8 mouse cellular contexts compared by ENCODE assay signal in the genomic region with DNA sequence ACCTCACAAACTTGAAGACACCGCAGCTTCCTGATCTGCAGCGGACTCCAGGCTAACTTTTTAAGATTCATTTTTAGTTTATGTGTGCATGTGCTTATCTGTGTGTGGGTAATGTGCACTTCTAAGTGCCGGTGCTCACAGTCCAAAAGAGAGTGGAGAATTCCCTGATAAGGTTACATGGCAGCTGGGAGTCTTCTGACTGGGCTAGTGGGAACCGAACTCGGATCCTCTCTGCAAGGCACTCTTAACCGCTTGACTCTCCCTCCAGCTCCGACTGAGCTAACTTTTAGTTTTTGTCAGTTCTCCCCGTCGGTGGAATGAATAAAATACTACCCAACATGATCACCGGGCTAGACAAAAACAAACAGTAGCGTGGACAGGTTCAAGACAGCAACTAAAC. TPM values are rescaled to one million over a fixed set of nuclear protein-coding genes. Genes with fewer than 3 reads are reported as not detected.
DNase-seq lines count a peak whose midpoint lies in the region; ATAC-seq lines count a peak whose summit lies in the region.

No protein-coding gene starts in this region.

- H3K9ac ChIP-seq in intestine, embryonic 15.5 days, result peak overlapping the region; percentile 88
- peak overlapping the region; percentile 92 for H3K9ac ChIP-seq in midbrain, embryonic 13.5 days (replicated peaks)

- no peaks in the 10 kb centered on the region for H3K9me3 ChIP-seq in intestine, embryonic 15.5 days
- no peaks in the 10 kb centered on the region for H3K9me3 ChIP-seq in midbrain, embryonic 13.5 days

- peaks cover 20% of the 10 kb centered on the region for H3K4me1 ChIP-seq in intestine, embryonic 15.5 days (replicated peaks)
- peaks cover 29% of the 10 kb centered on the region for H3K4me1 ChIP-seq in midbrain, embryonic 13.5 days (replicated peaks)

- peak overlapping the region; percentile 95 for H3K4me3 ChIP-seq in intestine, embryonic 15.5 days (replicated peaks)
- H3K4me3 ChIP-seq in midbrain, embryonic 13.5 days (replicated peaks), result peak overlapping the region; percentile 87

- ATAC-seq in intestine, embryonic 15.5 days, result no peak
- ATAC-seq in midbrain, embryonic 13.5 days, result no peak

- no peaks in the 10 kb centered on the region for H3K27me3 ChIP-seq in intestine, embryonic 15.5 days (replicated peaks)
- no peaks in the 10 kb centered on the region for H3K27me3 ChIP-seq in midbrain, embryonic 13.5 days

- H3K27ac ChIP-seq in intestine, embryonic 15.5 days, result peak overlapping the region; percentile 88
- H3K27ac ChIP-seq in midbrain, embryonic 13.5 days, result peak overlapping the region; percentile 81

- H3K4me2 ChIP-seq in intestine, embryonic 15.5 days (replicated peaks), result peak overlapping the region; percentile 67
- H3K4me2 ChIP-seq in midbrain, embryonic 13.5 days (replicated peaks), result peak overlapping the region; percentile 74

- H3K36me3 ChIP-seq in intestine, embryonic 15.5 days, result peaks cover 10% of the 10 kb centered on the region
- H3K36me3 ChIP-seq in midbrain, embryonic 13.5 days, result peaks cover 30% of the 10 kb centered on the region

- peak; percentile 38 for DNase-seq in adrenal gland, postnatal 14 days
- DNase-seq in adrenal gland, adult 8-10 months, result no peak
- DNase-seq in thymus, postnatal 14 days, result peak; percentile 25
- DNase-seq in thymus, adult 18-20 months, result no peak
- DNase-seq in Muller cell, postnatal 12 days (ENCODE audit: inconsistent ontology term), result no peak
- DNase-seq in urinary bladder, adult 18-20 months (ENCODE audit: low spot score in 2 of 2), result no peak

- 7% methylated on average over 11 of the region's 11 CpGs for WGBS in intestine, embryonic 15.5 days
- 13% methylated on average over 11 of the region's 11 CpGs for WGBS in midbrain, embryonic 13.5 days

RNA-seq across cellular contexts. Expression of a gene that starts 0.8 kb away (rescaled TPM):
- 615 and 729 TPM in 2 replicates for total RNA-seq in adrenal gland, postnatal 14 days (2021)
- 100 to 1,000 TPM; 529 to 647 (median 593) TPM for total RNA-seq in adrenal gland, adult 8-10 months (2022)
- 545 and 642 TPM in 2 replicates for polyA plus RNA-seq in intestine, embryonic 15.5 days (2015; fragmentation: Nextera tagmentation; extraction: Ambion mirVana)
- polyA plus RNA-seq in midbrain, embryonic 13.5 days (2015; fragmentation: Nextera tagmentation; extraction: Ambion mirVana), result 462 and 473 TPM in 2 replicates

RNA-seq across cellular contexts. Expression of a gene that starts 0.8 kb away (rescaled TPM):
- total RNA-seq in adrenal gland, postnatal 14 days (2021), result 359 and 361 TPM in 2 replicates
- 100 to 1,000 TPM; 185 to 263 (median 226) TPM for total RNA-seq in adrenal gland, adult 8-10 months (2022)
- polyA plus RNA-seq in intestine, embryonic 15.5 days (2015; fragmentation: Nextera tagmentation; extraction: Ambion mirVana), result 168 and 169 TPM in 2 replicates
- polyA plus RNA-seq in midbrain, embryonic 13.5 days (2015; fragmentation: Nextera tagmentation; extraction: Ambion mirVana), result 134 and 143 TPM in 2 replicates

RNA-seq across cellular contexts. Expression of a gene that starts 38.5 kb away (rescaled TPM):
- total RNA-seq in adrenal gland, postnatal 14 days (2021), result 0.22 and 0.56 TPM in 2 replicates
- under 1 TPM in 3 of 4 experiments, not detected in 1; 0.23 to 0.42 (median 0.38) TPM for total RNA-seq in adrenal gland, adult 8-10 months (2022)
- 0.21 and 0.33 TPM in 2 replicates for polyA plus RNA-seq in intestine, embryonic 15.5 days (2015; fragmentation: Nextera tagmentation; extraction: Ambion mirVana)
- 0.43 and 0.70 TPM in 2 replicates for polyA plus RNA-seq in midbrain, embryonic 13.5 days (2015; fragmentation: Nextera tagmentation; extraction: Ambion mirVana)

Comparison
In these comparisons a context has a peak if more than half of its experiments do, and no peak if none do; other contexts are left out.
1. DNase-seq: peak in adrenal gland, postnatal 14 days (single experiment) and thymus, postnatal 14 days (single experiment); none in adrenal gland, adult 8-10 months (single experiment), thymus, adult 18-20 months (0 of 2), Muller cell, postnatal 12 days (single experiment) and urinary bladder, adult 18-20 months (0 of 2).